Mouse (Mus musculus): ENCODE data around the gene Slc35a2. TPM values are rescaled to one million over a fixed set of nuclear protein-coding genes. Genes with fewer than 3 reads are reported as not detected.
"Not testable (repeated sequence)": the region's sequence is repeated elsewhere in the genome, so short reads cannot be mapped to it uniquely, and the experiment has no call there.

Gene Slc35a2
- total RNA-seq, 2 experiments from 2014 or later, result 41.3 to 44.5 TPM

GRCm38 (mm10) chrX:7898880-7899874 is 15.3 kb downstream of the Slc35a2 start, which contains the start of the genes Pqbp1 and Timm17b:
Gene Pqbp1 (minus strand): TSS chrX:7899269.
Gene Timm17b (plus strand): TSS chrX:7899357.
- peak; percentile 85 to 86 for DNase-seq (ENCODE audit: low spot score in 2 of 2)
- intact Hi-C loops (cut with DNase I), result no loop called here

GRCm38 (mm10) chrX:7904441-7904840 is 20.6 kb downstream of the Slc35a2 start:
- DNase-seq (ENCODE audit: low spot score in 2 of 2), result no peak
- intact Hi-C loops (cut with DNase I), result no loop called here

GRCm38 (mm10) chrX:7907735-7908134 is 23.9 kb downstream of the Slc35a2 start, which contains the start of gene Gm10491:
Gene Gm10491 (minus strand): TSS chrX:7907835.
- intact Hi-C loops (cut with DNase I), result no loop called here
- no peak for DNase-seq (ENCODE audit: low spot score in 2 of 2)

- DNase-seq (ENCODE audit: low spot score in 2 of 2); intact Hi-C loops (cut with DNase I): not testable (repeated sequence)
Measured at GRCm38 (mm10) chrX:7909242-7909641, 25.4 kb downstream of the Slc35a2 start, which contains the start of gene Gm10490. Gene Gm10490 (plus strand): TSS chrX:7909542.

GRCm38 (mm10) chrX:7910473-7910872 is 26.6 kb downstream of the Slc35a2 start:
- intact Hi-C loops (cut with DNase I), result no loop called here
- no peak for DNase-seq (ENCODE audit: low spot score in 2 of 2)

- DNase-seq (ENCODE audit: low spot score in 2 of 2), result not testable (repeated sequence)
- intact Hi-C loops (cut with DNase I), result loop anchor here (5.0 kb wide), 1 partner anchor 102 kb away; the partner anchor contains the start of gene Glod5
Measured at GRCm38 (mm10) chrX:7915669-7916068, 31.8 kb downstream of the Slc35a2 start.

GRCm38 (mm10) chrX:7917960-7918359 is 34.1 kb downstream of the Slc35a2 start:
- intact Hi-C loops (cut with DNase I), result loop anchor here (5.0 kb wide), 1 partner anchor 99 kb away; the partner anchor contains the start of gene Glod5
- not testable (repeated sequence) for DNase-seq (ENCODE audit: low spot score in 2 of 2)

- intact Hi-C loops (cut with DNase I), result loop anchor here (5.0 to 10.0 kb wide), 2 partner anchors 98 to 205 kb away; partner anchors contain the start of gene Glod5
- peak; percentile 43 to 55 for DNase-seq (ENCODE audit: low spot score in 2 of 2)
Measured at GRCm38 (mm10) chrX:7919601-7920383, 36.0 kb downstream of the Slc35a2 start, which contains the start of gene Pcsk1n. Gene Pcsk1n (plus strand): TSS chrX:7919822.

- peak; percentile 14 to 19 for DNase-seq (ENCODE audit: low spot score in 2 of 2)
- intact Hi-C loops (cut with DNase I), result loop anchor here (10.0 kb wide), 1 partner anchor 203 kb away; no protein-coding TSS in a partner anchor
Measured at GRCm38 (mm10) chrX:7922032-7922431, 38.2 kb downstream of the Slc35a2 start.

- no peak for DNase-seq (ENCODE audit: low spot score in 2 of 2)
- intact Hi-C loops (cut with DNase I), result loop anchor here (10.0 kb wide), 1 partner anchor 199 kb away; no protein-coding TSS in a partner anchor
Measured at GRCm38 (mm10) chrX:7926266-7926665, 42.4 kb downstream of the Slc35a2 start.

- DNase-seq (ENCODE audit: low spot score in 2 of 2), result no peak
- intact Hi-C loops (cut with DNase I), result loop anchor here (10.0 kb wide), 1 partner anchor 198 kb away; no protein-coding TSS in a partner anchor
Measured at GRCm38 (mm10) chrX:7927116-7927515, 43.3 kb downstream of the Slc35a2 start.

GRCm38 (mm10) chrX:7928270-7928790 is 44.5 kb downstream of the Slc35a2 start, which contains the start of gene Eras:
Gene Eras (minus strand): TSS chrX:7928607.
- intact Hi-C loops (cut with DNase I), result loop anchor here (10.0 kb wide), 1 partner anchor 196 kb away; no protein-coding TSS in a partner anchor
- no peak for DNase-seq (ENCODE audit: low spot score in 2 of 2)

- DNase-seq (ENCODE audit: low spot score in 2 of 2), result no peak
- intact Hi-C loops (cut with DNase I), result no loop called here
Measured at GRCm38 (mm10) chrX:7936874-7937273, 53.0 kb downstream of the Slc35a2 start.

- no peak for DNase-seq (ENCODE audit: low spot score in 2 of 2)
- intact Hi-C loops (cut with DNase I), result no loop called here
Measured at GRCm38 (mm10) chrX:7937667-7938066, 53.8 kb downstream of the Slc35a2 start.

Other genes starting within 250 kb of the Slc35a2 start
- gene Syp, start 245.6 kb upstream of the Slc35a2 start, total RNA-seq (2021), result 1,000 to 10,000 TPM; 1,776 to 2,090 TPM
- gene Prickle3, start 226.8 kb upstream of the Slc35a2 start, total RNA-seq (2021), result 1 to 10 TPM; 1.4 to 3.0 TPM
- gene Plp2, start 212.6 kb upstream of the Slc35a2 start, total RNA-seq (2021), result 1 to 10 TPM; 8.4 to 9.1 TPM
- gene Magix, start 202.8 kb upstream of the Slc35a2 start, total RNA-seq (2021), result under 1 TPM; 0.17 to 0.41 TPM
- 10 to 100 TPM; 34.8 to 35.7 TPM for gene Gpkow, start 186.9 kb upstream of the Slc35a2 start, total RNA-seq (2021)
- 10 to 100 TPM; 64.0 to 64.3 TPM for gene Wdr45, start 169.7 kb upstream of the Slc35a2 start, total RNA-seq (2021)
- not detected for gene Gm45208, start 161.8 kb upstream of the Slc35a2 start, total RNA-seq (2021)
- gene Praf2, start 155.6 kb upstream of the Slc35a2 start, total RNA-seq (2021), result 100 to 1,000 TPM in 1 of 2 experiments, 10 to 100 TPM in 1; 91.1 to 103 TPM
- gene Ccdc120, start 133.1 kb upstream of the Slc35a2 start, total RNA-seq (2021), result 10 to 100 TPM; 22.8 to 24.8 TPM
- 10 to 100 TPM; 32.5 to 33.8 TPM for gene Tfe3, start 121.5 kb upstream of the Slc35a2 start, total RNA-seq (2021)
- gene Gripap1, start 94.3 kb upstream of the Slc35a2 start, total RNA-seq (2021), result 100 to 1,000 TPM in 1 of 2 experiments, 10 to 100 TPM in 1; 90.3 to 118 TPM
- 1 to 10 TPM; 8.2 to 9.3 TPM for gene Kcnd1, start 61.7 kb upstream of the Slc35a2 start, total RNA-seq (2021)
- 10 to 100 TPM; 79.5 to 82.3 TPM for gene Otud5, start 42.7 kb upstream of the Slc35a2 start, total RNA-seq (2021)
- gene Pim2, start 5.8 kb upstream of the Slc35a2 start, total RNA-seq (2021), result 10 to 100 TPM; 50.7 to 52.1 TPM
- gene Pqbp1, start 15.2 kb downstream of the Slc35a2 start, total RNA-seq (2021), result 10 to 100 TPM; 76.0 to 89.2 TPM
- 10 to 100 TPM; 24.5 to 24.8 TPM for gene Timm17b, start 15.3 kb downstream of the Slc35a2 start, total RNA-seq (2021)
- not detected for gene Gm10491, start 23.8 kb downstream of the Slc35a2 start, total RNA-seq (2021)
- not detected for gene Gm10490, start 25.5 kb downstream of the Slc35a2 start, total RNA-seq (2021)
- 100 to 1,000 TPM; 432 to 536 TPM for gene Pcsk1n, start 35.8 kb downstream of the Slc35a2 start, total RNA-seq (2021)
- not detected for gene Eras, start 44.6 kb downstream of the Slc35a2 start, total RNA-seq (2021)
- gene Hdac6, start 63.9 kb downstream of the Slc35a2 start, total RNA-seq (2021), result 10 to 100 TPM; 42.8 to 57.2 TPM
- gene Gata1, start 94.0 kb downstream of the Slc35a2 start, total RNA-seq (2021), result not detected
- gene Glod5, start 134.5 kb downstream of the Slc35a2 start, total RNA-seq (2021), result under 1 TPM in 1 of 2 experiments, not detected in 1; 0.69 TPM
- 10 to 100 TPM; 28.3 TPM for gene Suv39h1, start 190.7 kb downstream of the Slc35a2 start, total RNA-seq (2021)
- 1 to 10 TPM; 1.5 to 1.6 TPM for gene Was, start 206.5 kb downstream of the Slc35a2 start, total RNA-seq (2021)
- gene Wdr13, start 248.9 kb downstream of the Slc35a2 start, total RNA-seq (2021), result 100 to 1,000 TPM; 203 TPM

Data from left cerebral cortex, postnatal 36 days (tissue).